Mouse (Mus musculus) adrenal gland, adult 18-20 months (tissue): Measurements from ENCODE around the gene Rap1b. TPM values are rescaled to one million over a fixed set of nuclear protein-coding genes. Genes with fewer than 3 reads are reported as not detected.

ENCODE experiments used
- DNase-seq, 2 experiments: peaks; one replicate each; pipeline ENCODE4 v3.0.0; 2021 to 2022; ENCODE audit warnings: low spot score in 2 of 2
- total RNA-seq, 2 experiments: library from RNA; stranded (reverse); gene quantifications; 1 replicate in 1 of 2; 2 replicates in 1 of 2; pipeline ENCODE4 v1.2.3; 2021

Gene Rap1b
- total RNA-seq, 2 experiments from 2014 or later, result 116 to 128 TPM

DNA sequence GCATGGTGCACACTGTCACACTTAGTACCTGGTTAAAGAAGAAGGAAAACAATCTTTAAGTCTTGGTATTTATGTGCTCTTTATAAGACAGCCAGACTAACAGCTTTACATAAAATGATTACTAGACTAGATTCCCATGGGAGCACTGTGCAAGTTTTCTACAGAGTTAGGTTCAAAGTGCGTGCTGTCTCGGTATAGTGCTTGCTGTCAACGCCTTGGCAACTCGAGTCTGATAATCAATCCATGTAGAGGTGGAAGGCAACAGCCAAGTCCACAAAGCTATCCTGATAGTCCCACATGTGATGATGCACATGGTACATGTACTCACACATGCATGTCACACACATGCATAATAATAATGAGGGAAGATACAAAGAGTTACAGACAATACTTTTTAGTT is 21.2 kb downstream of the Rap1b start:
- DNase-seq, result no peak

DNA sequence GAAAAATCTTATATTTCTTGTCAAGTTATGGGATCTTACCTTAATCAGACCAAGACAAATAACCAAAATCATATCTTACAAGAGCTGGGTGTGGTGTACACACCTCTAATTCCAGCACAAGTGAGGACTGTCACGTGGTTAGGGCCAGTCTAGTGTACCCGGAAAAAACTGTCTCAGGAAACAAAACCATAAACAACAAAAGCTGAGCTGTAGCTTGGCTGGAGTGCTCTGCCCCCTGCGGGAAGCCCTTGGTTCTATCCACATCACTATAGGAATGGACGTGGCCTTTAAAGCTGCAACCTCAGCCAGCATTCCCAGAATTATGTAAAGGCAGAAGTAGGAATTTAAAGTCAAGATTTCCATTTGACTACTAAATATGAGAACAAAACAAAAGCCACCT is 21.7 kb downstream of the Rap1b start:
- DNase-seq, result no peak

- no peak for DNase-seq
These were observed 22.5 kb downstream of the Rap1b start for GRCm38 (mm10) chr10:117823321-117823720.

DNA sequence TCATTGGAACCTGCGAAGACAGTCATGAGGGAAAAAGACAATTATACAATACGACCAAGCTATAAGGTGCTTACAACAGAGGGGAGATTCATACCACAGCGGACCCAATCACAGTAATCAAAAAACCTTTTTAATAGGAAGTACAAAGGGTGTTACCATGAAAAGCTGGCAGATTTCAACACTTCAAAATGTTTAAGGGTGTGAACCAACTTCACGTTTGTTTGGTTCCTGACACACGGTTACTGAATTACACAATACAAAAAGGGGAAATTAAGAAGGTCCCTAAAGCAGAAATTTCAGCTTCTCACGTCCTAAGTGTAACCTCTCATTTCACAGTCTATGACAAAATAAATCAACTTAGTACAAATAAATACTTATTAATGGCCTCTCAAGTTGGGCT is 27.2 kb downstream of the Rap1b start:
- no peak for DNase-seq

DNA sequence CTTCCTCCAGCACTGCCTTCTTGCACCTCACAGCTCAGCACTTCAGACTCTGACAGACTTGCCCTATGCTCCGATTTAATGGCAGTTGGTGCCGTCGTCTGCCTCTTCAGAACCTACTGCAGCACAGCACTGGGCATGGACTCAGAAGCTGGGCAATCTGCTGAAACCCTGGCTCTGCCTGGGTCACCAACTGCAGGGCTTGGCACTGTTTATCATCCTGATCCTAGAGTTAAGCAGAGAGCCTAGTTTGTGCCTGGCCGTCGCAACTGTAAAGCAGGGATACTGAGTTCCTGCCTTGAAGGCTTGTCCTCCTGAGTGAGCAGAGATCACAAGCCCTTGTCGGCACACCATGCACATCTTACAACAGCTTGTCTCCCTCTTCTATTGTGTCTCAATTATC is 29.1 kb downstream of the Rap1b start:
- DNase-seq, result no peak

GRCm38 (mm10) chr10:117812501-117812900 is 33.3 kb downstream of the Rap1b start:
- no peak for DNase-seq

DNA sequence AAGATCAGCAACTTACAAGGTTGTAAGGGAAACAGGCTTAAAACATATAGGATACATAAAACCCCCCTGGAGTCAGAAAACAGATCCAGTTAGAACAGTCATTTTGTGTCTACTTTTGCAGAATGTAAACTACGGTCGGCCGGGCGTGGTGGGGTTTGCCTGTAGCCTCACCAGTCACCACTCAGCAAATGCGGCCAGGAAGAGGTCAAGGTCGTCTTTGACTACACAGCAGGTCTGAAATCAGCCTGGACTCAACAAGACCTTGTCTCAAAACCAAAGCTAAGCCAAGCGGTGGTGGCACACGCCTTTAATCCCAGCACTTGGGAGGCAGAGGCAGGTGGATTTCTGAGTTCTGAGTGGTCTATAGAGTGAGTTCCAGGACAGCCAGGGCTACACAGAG is 34.3 kb downstream of the Rap1b start:
- no peak for DNase-seq

DNA sequence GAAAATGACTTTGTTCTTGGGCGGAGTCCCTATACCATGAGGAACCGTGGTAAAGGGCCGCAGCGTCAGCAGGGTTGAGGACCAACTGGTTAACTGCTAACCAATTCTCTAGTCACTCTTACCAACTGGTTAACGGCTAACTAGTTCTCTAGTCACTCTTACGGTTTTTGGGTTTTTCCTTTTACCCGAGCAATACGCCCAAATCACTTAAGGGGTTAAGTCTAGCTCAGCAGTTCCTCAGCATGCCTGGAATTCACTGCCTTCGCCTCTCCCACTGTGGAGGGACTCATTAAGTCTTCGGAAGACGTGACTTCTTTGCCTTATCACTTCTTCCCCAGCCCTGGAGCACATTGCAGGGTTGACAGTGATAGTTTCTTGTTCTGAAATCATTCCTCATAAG is 35.3 kb downstream of the Rap1b start:
- DNase-seq, result no peak

GRCm38 (mm10) chr10:117808068-117808467 is 37.8 kb downstream of the Rap1b start:
- no peak for DNase-seq

DNA sequence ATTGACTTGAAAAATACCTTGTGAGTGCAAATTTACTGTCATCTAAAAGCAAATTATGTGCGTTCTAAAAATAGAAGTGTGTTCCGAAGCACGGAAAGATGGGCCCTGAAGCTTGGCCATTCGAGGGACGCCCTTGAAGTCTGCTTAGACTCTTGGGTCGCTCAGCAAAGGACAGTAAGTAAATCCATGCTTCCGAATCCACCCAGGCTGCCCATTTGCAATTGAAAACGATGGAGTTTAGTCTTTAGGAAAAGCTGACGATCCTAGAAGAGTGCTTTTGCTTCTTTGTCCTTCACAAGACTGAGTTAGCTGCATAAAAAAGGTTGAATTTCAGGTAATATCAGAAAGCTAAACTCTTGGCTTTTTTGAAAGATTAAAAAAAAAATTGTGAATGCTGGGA is 39.9 kb downstream of the Rap1b start:
- no peak for DNase-seq

GRCm38 (mm10) chr10:117803870-117804850 is 41.7 kb downstream of the Rap1b start:
- DNase-seq, result no peak

GRCm38 (mm10) chr10:117801886-117802285 is 43.9 kb downstream of the Rap1b start:
- DNase-seq, result no peak

DNA sequence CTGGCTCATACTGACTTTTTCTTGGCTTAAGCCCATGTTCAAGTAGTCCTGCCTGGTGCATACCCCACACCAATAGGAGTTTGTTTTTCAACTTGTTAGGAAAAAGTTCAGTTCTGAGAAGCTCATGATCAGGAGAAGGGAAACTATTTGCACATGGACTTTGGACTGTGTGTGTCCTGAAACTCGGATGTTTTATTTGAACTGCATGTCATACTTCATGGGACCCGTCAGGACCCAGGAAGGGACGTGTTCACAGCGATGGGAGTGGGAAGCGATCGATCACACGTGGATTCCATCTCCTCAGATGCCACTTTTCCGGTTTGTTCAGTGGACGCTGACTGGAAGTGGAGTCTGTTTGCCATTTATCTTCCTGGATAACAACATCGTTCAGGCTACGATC is 46.0 kb downstream of the Rap1b start:
- DNase-seq, result no peak

DNA sequence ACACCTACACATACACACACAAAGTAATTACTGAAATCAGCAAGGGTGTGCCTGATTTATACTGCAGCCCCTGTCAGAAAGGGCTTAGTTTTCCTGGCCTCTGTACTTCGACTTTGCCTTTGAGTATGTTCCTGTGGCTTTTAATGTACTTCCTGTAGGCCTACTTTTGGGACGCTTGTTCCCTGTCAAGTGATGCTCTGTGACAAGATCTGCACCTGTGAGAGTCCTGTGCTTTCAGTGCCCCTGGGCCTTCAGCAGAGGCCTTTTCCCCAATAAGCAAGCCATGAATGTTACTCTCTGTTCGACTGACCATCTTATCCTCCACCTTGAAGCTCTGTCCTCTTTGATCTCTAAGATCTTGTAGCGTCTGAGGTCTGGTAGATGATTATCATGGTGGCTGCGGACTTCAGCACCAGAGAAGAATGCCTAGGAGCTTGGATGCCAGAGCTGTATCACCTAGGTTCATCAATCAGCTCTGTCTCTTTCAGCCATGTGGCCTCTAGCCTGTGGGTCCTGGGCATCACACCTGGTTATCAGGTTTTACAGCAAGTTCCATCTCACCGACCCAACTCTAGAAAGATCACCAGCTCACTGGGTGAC is 47.3 kb downstream of the Rap1b start:
- DNase-seq, result no peak

DNA sequence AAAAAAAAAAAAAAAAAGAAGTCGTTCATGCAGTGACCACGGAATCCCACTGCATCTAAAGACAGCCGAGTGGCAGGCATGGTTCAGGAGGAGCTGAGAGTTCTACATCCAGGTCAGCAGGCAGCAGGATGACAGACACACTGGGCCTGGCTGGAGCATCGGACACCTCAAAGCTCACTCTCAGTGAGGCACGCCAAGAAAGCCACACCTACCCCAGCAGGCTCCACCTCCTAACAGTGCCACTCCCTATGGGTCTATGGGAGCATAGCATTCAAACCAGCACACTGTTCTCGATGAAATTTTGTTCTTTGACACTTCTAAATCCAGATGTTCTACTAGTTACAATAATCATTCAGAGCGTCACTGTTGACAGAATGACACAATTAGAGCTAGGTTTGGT is 48.2 kb downstream of the Rap1b start:
- DNase-seq, result no peak

DNA sequence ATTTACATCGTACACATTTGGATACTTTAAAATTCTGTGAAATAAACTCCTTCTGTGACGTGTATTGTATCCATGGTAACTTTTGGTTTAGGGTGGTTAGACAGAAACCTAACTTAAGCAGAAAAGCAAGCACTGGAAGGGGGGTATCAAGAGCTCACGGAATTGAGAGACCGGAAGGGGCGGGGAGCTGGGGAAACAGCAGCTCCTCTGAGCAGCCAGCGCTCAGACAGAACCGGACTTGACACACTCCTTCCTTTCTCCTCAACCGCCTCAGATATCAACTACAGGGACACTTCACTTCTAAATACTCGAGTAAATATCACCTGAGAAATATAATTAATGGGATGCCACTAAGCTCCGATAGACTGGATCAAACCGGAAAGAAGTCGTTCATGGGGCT is 48.7 kb downstream of the Rap1b start:
- DNase-seq, result no peak

DNA sequence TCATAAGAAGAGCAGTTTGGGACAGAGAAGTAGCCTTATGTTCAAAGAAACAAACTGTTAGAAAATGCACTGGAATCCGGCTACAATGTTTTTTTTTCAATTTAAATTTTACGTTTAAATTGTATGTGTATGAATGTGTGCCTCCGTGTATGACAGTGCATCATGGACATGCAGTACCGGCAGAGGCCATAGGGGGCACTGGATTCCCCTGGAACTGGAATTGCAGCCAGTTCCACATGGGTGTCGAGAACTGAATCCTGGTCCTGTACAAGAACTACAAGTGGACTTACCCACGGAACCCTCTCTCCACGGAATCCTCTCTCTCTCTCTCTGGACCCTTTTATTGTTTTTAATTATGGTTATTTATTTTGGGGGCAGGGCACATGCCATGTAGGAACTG is 49.7 kb downstream of the Rap1b start:
- DNase-seq, result no peak

GRCm38 (mm10) chr10:117795206-117795605 is 50.6 kb downstream of the Rap1b start:
- DNase-seq, result peak in 1 of 2 experiments; percentile 15

- DNase-seq, result no peak
These were observed 52.3 kb downstream of the Rap1b start for GRCm38 (mm10) chr10:117793436-117794030.

DNA sequence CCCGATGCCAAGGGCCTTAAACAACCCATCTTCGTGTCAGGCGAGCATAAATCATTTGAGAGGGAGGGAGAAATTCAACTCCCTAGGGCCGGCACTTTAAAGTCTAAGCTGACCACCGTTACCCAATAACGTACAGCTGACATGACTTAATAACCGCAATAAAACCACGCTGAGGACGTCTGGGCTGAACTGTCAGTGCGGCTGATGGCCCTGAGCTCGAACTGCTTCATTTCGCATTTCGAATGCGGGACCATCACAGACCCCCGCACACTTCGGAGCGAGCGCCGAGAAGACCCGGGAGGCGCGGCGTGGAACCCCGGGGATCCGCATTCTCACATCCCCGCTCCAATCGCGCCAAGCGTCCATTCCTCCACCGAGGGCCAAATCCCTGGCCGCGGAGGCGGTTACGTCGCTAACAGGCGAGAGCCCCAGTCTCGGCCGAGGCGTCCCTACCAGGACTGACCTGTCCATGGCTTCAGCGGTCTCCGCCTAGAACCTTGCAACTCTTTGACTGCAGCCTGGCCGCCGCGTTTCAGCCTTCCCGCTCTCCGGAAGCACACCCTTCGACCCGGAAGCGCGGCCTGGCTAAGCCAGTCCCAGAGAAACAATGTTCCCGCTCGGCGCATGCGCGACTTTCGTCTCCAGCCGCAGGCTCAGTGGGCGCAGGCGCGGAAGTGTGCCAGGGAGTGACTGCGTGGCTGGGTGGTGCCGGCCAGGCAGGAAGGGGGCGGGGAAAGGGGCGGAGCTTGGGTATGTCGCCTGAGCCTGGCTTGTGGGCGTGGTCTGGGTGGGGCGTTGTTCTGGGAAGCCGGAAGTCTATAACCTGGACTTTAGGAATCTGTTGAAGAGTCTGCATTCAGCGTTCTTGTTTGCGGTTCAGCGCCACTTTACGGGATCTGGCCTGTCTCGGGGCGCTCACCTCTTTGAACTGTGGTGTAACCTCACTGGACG is 53.4 kb downstream of the Rap1b start, which contains the start of gene Nup107:
TSS of gene Nup107 (minus strand) at position 565 of the 951 bp plus-strand sequence.
- DNase-seq, result peak; percentile 100

- no peak for DNase-seq
These were observed 54.7 kb downstream of the Rap1b start for GRCm38 (mm10) chr10:117791171-117791470.
